Mouse (Mus musculus) ovary, postnatal 14 days (tissue): ENCODE measurements around the gene Gfi1.

Experiments used
- DNase-seq: peaks from one replicate; pipeline ENCODE4 v3.0.0; 2022; ENCODE audit warnings: low spot score

The Gfi1 gene

GRCm38 (mm10) chr5:107725435-107726261 lies at the start of gene Gfi1:
TSS of gene Gfi1 (minus strand) at chr5:107726036.
- no peak for DNase-seq

- no peak for DNase-seq
Observed at GRCm38 (mm10) chr5:107772049-107772448, 46.2 kb upstream of the Gfi1 start.

GRCm38 (mm10) chr5:107768224-107768623 lies 42.4 kb upstream of the Gfi1 start:
- no peak for DNase-seq

GRCm38 (mm10) chr5:107765946-107766345 lies 40.1 kb upstream of the Gfi1 start:
- DNase-seq = no peak

GRCm38 (mm10) chr5:107764486-107764885 lies 38.6 kb upstream of the Gfi1 start:
- no peak for DNase-seq

- DNase-seq = no peak
Observed at GRCm38 (mm10) chr5:107763674-107764073, 37.8 kb upstream of the Gfi1 start.

- DNase-seq = no peak
Observed at GRCm38 (mm10) chr5:107759121-107759520, 33.3 kb upstream of the Gfi1 start.

- no peak for DNase-seq
Observed at GRCm38 (mm10) chr5:107756072-107756471, 30.2 kb upstream of the Gfi1 start.

GRCm38 (mm10) chr5:107754740-107755139 lies 28.9 kb upstream of the Gfi1 start:
- no peak for DNase-seq

- no peak for DNase-seq
Observed at GRCm38 (mm10) chr5:107753656-107754055, 27.8 kb upstream of the Gfi1 start.

- no peak for DNase-seq
Observed at GRCm38 (mm10) chr5:107749229-107749916, 23.5 kb upstream of the Gfi1 start.

GRCm38 (mm10) chr5:107739023-107739422 lies 13.2 kb upstream of the Gfi1 start:
- no peak for DNase-seq

- no peak for DNase-seq
Observed at GRCm38 (mm10) chr5:107738296-107738695, 12.5 kb upstream of the Gfi1 start.

- DNase-seq = no peak
Observed at GRCm38 (mm10) chr5:107736171-107736570, 10.3 kb upstream of the Gfi1 start.

- DNase-seq = no peak
Observed at GRCm38 (mm10) chr5:107731844-107732243, 6.0 kb upstream of the Gfi1 start.

- DNase-seq = no peak
Observed at GRCm38 (mm10) chr5:107731408-107731807, 5.6 kb upstream of the Gfi1 start.

GRCm38 (mm10) chr5:107727007-107727402 lies 1.2 kb upstream of the Gfi1 start:
- no peak for DNase-seq

GRCm38 (mm10) chr5:107726281-107727006 lies 608 bp upstream of the Gfi1 start:
- DNase-seq = no peak

- DNase-seq = no peak
Observed at GRCm38 (mm10) chr5:107724661-107725434, 988 bp downstream of the Gfi1 start.

GRCm38 (mm10) chr5:107723541-107724511 lies 2.0 kb downstream of the Gfi1 start:
- no peak for DNase-seq
